Mouse (Mus musculus): ENCODE results near the gene Grk3.

Gene Grk3

GRCm38 (mm10) chr5:112936632-112937031 is 79.0 kb downstream of the Grk3 start:
- DNase-seq (ENCODE audit: low read depth): no peak

- no peak for DNase-seq (ENCODE audit: low read depth)
Observed at GRCm38 (mm10) chr5:112935436-112935835, 80.2 kb downstream of the Grk3 start.

- DNase-seq (ENCODE audit: low read depth): no peak
Observed at GRCm38 (mm10) chr5:112932878-112933567, 82.6 kb downstream of the Grk3 start.

GRCm38 (mm10) chr5:112931901-112932300 is 83.7 kb downstream of the Grk3 start:
- DNase-seq (ENCODE audit: low read depth): no peak

GRCm38 (mm10) chr5:112928201-112928881 is 87.2 kb downstream of the Grk3 start:
- DNase-seq (ENCODE audit: low read depth): no peak

GRCm38 (mm10) chr5:112925422-112925821 is 90.2 kb downstream of the Grk3 start:
- no peak for DNase-seq (ENCODE audit: low read depth)

GRCm38 (mm10) chr5:112924806-112925205 is 90.8 kb downstream of the Grk3 start:
- no peak for DNase-seq (ENCODE audit: low read depth)

- no peak for DNase-seq (ENCODE audit: low read depth)
Observed at GRCm38 (mm10) chr5:112923841-112924240, 91.8 kb downstream of the Grk3 start.

- DNase-seq (ENCODE audit: low read depth): no peak
Observed at GRCm38 (mm10) chr5:112921914-112922313, 93.7 kb downstream of the Grk3 start.

- no peak for DNase-seq (ENCODE audit: low read depth)
Observed at GRCm38 (mm10) chr5:112910381-112910780, 105.2 kb downstream of the Grk3 start.

- DNase-seq (ENCODE audit: low read depth): no peak
Observed at GRCm38 (mm10) chr5:112908169-112908614, 107.4 kb downstream of the Grk3 start.

- no peak for DNase-seq (ENCODE audit: low read depth)
Observed at GRCm38 (mm10) chr5:112907504-112907903, 108.1 kb downstream of the Grk3 start.

GRCm38 (mm10) chr5:112895674-112896654 is 119.6 kb downstream of the Grk3 start, which contains the start of gene Myo18b:
Gene Myo18b, minus strand, starts transcription at chr5:112896362.
- DNase-seq (ENCODE audit: low read depth): no peak

- DNase-seq (ENCODE audit: low read depth): no peak
Observed at GRCm38 (mm10) chr5:112893462-112894060, 122.0 kb downstream of the Grk3 start.

- no peak for DNase-seq (ENCODE audit: low read depth)
Observed at GRCm38 (mm10) chr5:112892411-112892810, 123.2 kb downstream of the Grk3 start.

- DNase-seq (ENCODE audit: low read depth): no peak
Observed at GRCm38 (mm10) chr5:112888651-112889050, 126.9 kb downstream of the Grk3 start.

GRCm38 (mm10) chr5:112886687-112887491 is 128.7 kb downstream of the Grk3 start:
- DNase-seq (ENCODE audit: low read depth): no peak

- no peak for DNase-seq (ENCODE audit: low read depth)
Observed at GRCm38 (mm10) chr5:112877391-112878115, 138.0 kb downstream of the Grk3 start.

GRCm38 (mm10) chr5:112876846-112877390 is 138.7 kb downstream of the Grk3 start:
- DNase-seq (ENCODE audit: low read depth): peak; percentile 14

- no peak for DNase-seq (ENCODE audit: low read depth)
Observed at GRCm38 (mm10) chr5:112872999-112873398, 142.6 kb downstream of the Grk3 start.

Measured in 416B (cell line).